Mouse (Mus musculus): Measurements from ENCODE around the gene Klhl29. TPM values are rescaled to one million over a fixed set of nuclear protein-coding genes. Genes with fewer than 3 reads are reported as not detected.

Klhl29 gene
- total RNA-seq, 2 experiments from 2014 or later = not detected

GRCm38 (mm10) chr12:5191628-5192379 lies 183.7 kb downstream of the Klhl29 start:
- no peak for ATAC-seq (replicated peaks; ENCODE audit: poor library complexity, severe bottlenecking)

GRCm38 (mm10) chr12:5191206-5191605 lies 184.3 kb downstream of the Klhl29 start:
- no peak for ATAC-seq (replicated peaks; ENCODE audit: poor library complexity, severe bottlenecking)

DNA sequence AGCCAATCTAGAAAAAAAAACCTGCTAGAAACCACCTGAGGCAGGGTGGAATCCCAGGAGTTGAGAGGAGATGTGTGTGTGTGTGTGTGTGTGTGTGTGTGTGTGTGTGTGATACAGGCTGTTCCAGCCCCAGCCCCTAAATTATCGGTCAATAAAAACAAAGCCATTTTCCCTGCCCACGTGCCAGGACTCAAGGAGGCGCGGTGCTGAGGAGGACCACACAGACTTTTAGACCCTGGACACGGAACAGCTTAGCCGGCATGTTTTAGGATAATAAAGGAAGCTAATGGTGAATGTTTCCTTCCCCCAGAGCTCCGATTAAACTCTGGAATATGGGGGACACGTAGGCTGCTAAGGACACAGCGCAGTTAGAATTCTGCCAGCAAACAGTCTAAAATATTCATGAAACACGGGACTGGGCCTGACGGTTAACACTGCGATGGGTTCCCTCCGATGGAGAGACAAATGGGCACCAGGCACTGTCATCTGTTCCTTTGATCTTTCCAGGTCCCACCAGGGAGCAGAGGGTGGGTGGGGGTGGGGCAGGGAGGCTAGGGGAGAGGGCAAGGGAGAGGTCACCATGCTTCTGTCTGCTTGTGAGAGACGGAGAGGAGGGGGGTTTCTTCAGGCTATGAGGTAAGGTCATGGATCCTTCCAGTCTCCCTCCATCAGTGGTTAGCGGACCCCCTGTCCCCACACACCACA lies 185.9 kb downstream of the Klhl29 start:
- no peak for ATAC-seq (replicated peaks; ENCODE audit: poor library complexity, severe bottlenecking)

DNA sequence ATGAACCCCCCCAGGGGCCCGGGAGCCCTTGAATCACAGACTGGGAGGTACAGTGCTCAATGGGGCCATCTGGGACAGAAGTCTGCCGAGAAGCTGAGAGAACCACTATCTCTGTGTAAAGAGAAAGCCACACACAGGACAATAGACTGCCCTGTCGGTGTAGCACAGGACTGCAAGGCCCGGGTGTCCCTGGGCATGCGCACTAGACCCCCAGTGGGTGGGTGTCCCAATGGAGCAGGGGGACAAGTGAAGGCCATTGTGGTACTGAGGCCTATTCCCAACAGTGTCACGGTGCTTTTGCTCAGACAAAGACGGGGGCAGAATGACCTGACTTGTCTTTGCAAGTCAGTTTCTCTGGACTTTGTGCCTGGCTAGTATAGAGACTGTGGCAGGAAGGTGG lies 186.6 kb downstream of the Klhl29 start:
- ATAC-seq (replicated peaks; ENCODE audit: poor library complexity, severe bottlenecking) = no peak

GRCm38 (mm10) chr12:5187773-5188333 lies 187.6 kb downstream of the Klhl29 start:
- ATAC-seq (replicated peaks; ENCODE audit: poor library complexity, severe bottlenecking) = no peak

DNA sequence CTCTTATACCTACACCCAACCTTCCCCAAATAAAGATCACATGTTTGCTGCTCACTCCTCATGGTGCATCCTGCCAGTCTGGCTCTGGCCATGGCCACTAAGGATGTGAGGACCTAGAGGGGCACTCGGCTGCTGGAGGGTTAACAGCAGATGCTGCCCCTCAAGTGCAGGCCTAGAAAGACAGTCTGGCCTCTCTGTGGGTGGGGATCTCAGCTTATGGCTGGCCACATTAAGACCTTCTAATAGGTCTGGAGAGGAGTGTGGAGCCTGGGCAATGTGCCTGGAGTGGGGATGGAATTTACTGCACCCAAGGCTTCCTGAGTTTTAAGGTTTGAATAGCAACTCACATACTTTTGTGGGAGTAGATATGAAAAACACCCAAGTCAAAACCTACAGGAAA lies 188.8 kb downstream of the Klhl29 start:
- no peak for ATAC-seq (replicated peaks; ENCODE audit: poor library complexity, severe bottlenecking)

DNA sequence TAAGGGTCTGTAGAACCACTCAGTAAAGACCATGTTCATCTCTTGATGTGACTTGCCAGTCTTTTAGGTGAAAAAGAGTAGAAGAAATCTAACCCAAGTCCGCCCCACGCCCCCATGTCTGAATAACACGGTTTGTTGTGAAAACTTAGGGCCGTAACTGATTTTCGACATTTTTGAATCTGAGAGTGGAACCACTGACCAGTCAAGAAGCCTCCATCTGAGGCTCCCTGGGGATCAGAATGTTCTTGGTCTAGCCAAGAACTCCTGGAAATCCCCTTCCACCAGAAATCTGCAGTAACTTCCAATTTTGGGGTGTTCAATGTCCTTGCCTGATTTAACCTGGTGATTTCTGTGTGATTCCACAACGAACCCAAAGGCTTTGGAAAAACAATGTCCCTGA lies 189.9 kb downstream of the Klhl29 start:
- no peak for ATAC-seq (replicated peaks; ENCODE audit: poor library complexity, severe bottlenecking)

DNA sequence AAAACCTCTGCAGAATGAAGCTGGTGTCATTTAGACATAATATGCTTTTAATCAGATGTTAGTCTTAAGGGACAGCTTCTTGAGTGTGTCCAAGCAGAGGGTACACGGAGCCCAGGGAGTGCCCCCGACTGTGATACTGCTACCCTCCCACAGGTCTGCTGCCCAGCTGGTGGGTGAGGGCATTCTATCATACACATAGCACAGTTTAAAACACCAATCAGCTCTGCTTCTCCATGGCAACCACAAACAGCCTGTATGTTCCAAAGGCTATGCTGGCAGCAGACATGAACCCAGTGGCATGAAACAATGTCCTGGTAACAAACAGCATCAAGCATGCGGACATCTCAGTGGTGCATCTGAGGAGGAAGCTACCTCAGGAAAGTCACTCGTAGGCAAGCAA lies 192.9 kb downstream of the Klhl29 start:
- ATAC-seq (replicated peaks; ENCODE audit: poor library complexity, severe bottlenecking) = no peak

- ATAC-seq (replicated peaks; ENCODE audit: poor library complexity, severe bottlenecking) = no peak
Observed at GRCm38 (mm10) chr12:5182165-5182564, 193.3 kb downstream of the Klhl29 start.

DNA sequence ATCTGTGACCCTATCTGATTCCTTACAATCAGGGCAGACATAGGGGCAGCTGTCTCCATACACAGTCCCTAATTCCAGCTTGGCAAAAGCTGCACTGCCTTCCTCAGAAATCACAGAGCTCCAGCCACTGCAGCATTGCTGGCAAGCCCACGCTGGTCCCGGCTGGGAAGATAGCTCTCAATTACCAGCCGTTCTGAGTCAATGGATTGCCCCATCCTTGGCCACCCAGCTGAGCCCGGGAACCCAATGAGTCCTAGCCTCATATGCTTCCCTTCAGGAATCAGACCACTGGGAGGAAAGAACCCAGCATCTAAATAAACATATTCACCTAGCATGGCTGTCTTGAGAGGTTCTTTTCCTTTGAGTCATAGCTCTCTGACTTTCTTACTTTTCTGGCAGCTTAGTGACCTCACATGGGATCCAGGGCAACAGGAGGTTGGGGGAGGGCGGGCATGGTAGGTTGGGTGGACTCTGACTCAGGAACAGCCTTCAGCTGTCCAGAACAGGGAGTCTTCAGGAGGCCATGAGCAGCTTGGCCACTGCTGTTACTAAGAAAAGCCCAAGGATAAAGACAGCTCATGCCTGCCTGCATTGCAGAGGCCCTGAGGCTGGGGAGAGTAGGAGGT lies 198.7 kb downstream of the Klhl29 start:
- ATAC-seq (replicated peaks; ENCODE audit: poor library complexity, severe bottlenecking) = no peak

DNA sequence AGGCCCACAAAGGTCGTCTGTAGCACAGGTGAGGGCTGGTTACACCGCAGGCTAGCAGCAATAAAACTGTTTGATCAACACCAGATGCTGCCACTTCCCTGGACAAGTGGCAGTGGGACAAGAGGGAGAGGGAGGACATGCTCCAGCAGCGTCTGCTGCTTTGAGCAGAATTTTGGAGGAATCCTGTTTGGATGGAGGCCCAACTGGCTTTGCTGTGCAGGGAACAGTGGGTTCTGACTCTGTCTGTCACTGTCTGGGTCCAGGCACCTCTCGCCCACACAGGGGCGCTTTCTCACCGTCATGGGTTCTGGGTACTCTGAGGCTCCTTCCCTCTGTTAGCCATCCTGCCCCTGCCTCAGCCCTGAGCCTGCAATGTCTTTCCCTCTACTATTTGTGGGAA lies 209.3 kb downstream of the Klhl29 start:
- ATAC-seq (replicated peaks; ENCODE audit: poor library complexity, severe bottlenecking) = no peak

DNA sequence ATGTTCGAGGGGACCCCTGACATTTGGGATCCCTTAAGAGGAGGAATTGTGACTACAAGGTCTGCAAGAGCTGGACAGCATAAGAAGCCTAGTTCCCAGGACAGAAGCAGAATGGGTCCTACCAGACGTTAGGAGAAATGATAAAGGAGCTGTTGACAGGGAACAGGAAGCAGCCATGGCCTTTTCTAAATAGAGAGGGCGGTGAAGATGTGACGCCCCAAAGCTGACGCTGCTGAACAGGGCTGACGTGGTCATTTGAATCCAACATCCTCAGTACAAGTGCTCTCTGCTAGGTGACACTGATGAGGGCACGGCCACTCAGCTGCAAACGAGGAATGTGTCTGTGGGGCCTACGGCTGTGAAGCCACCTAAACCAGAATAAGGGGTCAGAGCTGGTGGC lies 210.1 kb downstream of the Klhl29 start:
- no peak for ATAC-seq (replicated peaks; ENCODE audit: poor library complexity, severe bottlenecking)

- ATAC-seq (replicated peaks; ENCODE audit: poor library complexity, severe bottlenecking) = no peak
Observed at GRCm38 (mm10) chr12:5162672-5163071, 212.8 kb downstream of the Klhl29 start.

DNA sequence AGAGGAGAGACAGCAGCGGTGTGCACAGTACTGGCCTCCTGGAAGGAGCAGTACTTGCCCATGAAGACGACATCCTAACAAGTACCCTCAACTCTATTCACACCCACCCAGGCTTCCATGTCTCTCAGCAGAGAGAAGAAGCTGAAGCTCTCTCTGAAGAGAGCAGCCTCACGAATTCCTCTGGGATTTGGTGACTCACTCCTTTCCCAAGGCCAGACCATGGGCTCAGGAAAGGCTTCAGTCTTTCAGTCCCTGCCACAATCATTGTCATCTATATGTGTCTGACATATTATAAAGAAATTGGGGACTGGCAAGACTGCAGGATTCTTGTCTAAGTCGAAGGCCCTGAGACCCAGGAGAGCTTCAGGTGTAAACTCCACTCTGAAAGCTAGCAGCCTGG lies 213.9 kb downstream of the Klhl29 start:
- ATAC-seq (replicated peaks; ENCODE audit: poor library complexity, severe bottlenecking) = no peak

- ATAC-seq (replicated peaks; ENCODE audit: poor library complexity, severe bottlenecking) = no peak
Observed at GRCm38 (mm10) chr12:5157931-5158481, 217.5 kb downstream of the Klhl29 start.

- ATAC-seq (replicated peaks; ENCODE audit: poor library complexity, severe bottlenecking) = no peak
Observed at GRCm38 (mm10) chr12:5157021-5157681, 218.3 kb downstream of the Klhl29 start.

- no peak for ATAC-seq (replicated peaks; ENCODE audit: poor library complexity, severe bottlenecking)
Observed at GRCm38 (mm10) chr12:5155177-5155576, 220.3 kb downstream of the Klhl29 start.

DNA sequence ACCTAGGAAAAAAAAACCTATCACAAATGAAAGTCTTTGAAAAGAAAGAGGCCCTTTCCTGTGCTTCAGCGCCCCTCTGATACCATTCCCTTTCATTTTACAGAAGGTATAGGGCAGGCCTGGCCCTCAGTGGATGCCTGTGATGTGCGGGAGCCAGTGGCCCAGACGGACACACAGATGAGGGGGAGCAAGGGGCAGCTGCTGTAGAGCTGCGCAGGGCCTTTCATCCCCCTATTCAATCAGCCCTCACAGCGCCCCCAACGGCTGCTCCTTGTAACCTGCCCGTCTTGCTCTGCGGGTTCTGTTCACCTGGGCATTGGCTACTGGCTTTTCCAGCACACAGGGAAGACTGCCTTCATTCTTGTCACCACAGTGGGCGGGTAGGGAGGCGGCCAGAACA lies 223.6 kb downstream of the Klhl29 start:
- ATAC-seq (replicated peaks; ENCODE audit: poor library complexity, severe bottlenecking) = no peak

- ATAC-seq (replicated peaks; ENCODE audit: poor library complexity, severe bottlenecking) = no peak
Observed at GRCm38 (mm10) chr12:5147346-5148035, 228.0 kb downstream of the Klhl29 start.
